Mouse (Mus musculus): ENCODE results near the gene Tada3.

DNA sequence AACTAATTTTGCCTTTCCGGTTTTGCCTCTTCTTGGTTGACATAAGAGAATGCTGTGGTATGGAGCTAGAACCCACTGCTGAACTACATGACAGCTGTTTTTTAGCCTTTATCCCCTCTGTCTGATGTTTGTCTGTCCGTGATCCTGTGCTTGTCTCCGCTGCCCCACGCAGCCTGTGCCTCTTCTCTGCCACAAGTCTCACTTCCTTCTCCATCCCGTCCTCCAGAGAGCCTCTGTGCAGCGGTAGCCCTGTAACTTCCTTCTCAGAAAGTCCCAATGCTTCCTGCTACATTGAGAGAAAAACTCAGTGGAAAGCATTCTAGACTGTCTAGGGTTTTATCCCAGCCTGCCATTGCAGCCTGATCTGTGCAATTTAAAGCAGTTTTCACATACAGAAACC, 1.6 kb upstream of the Tada3 start:
- TF ChIP-seq CTCF (IDR thresholded peaks at IDR 0.05; ENCODE audit: borderline replicate concordance, extremely low read depth, insufficient read depth, insufficient read length) = no peak
- TF ChIP-seq POLR2A (IDR thresholded peaks at IDR 0.05; ENCODE audit: borderline replicate concordance, extremely low read depth, insufficient read depth, insufficient read length, poor library complexity, severe bottlenecking) = no peak

Measured in brain, embryonic 14.5 days (tissue).